In genomic region chr10:121983993-121984610, GRCm38 (mm10) we compare ENCODE assay signal across 14 mouse cellular contexts.
A peak's percentile ranks its signal among the peaks of the same experiment; 100 is the strongest.
DNase-seq lines count a peak whose midpoint lies in the region; ATAC-seq and TF ChIP-seq lines count a peak whose summit lies in the region.
"Had no signal": no experiment of that assay in that cellular context is flagged by ENCODE, and none has a peak within 500 bp of the region (broad histone marks: within the 10 kb centered on the region; RNA-seq: fewer than 3 reads in every experiment).

No protein-coding gene starts in this region.

- WGBS in heart, embryonic 11.5 days (ENCODE audit: insufficient replicate concordance): 41% methylated on average over 10 of the region's 10 CpGs
- WGBS in kidney, adult 2 months: 41% methylated on average over 10 of the region's 10 CpGs

- H3K4me2 ChIP-seq in heart, embryonic 11.5 days: no peak overlapping the region
- H3K4me2 ChIP-seq: stomach, embryonic 15.5 days had no signal

- TF ChIP-seq POLR2A in kidney, adult 2 months (IDR thresholded peaks at IDR 0.05; ENCODE audit: low read depth, low read length): no peak

- no peaks in the 10 kb centered on the region for H3K9me3 ChIP-seq in heart, embryonic 11.5 days (replicated peaks; ENCODE audit: control insufficient read depth, low read length)
- H3K9me3 ChIP-seq: stomach, embryonic 15.5 days had no signal

- peaks cover 12% of the 10 kb centered on the region for H3K4me1 ChIP-seq in heart, embryonic 11.5 days (ENCODE audit: control insufficient read depth, insufficient read depth, low read length)
- no peaks in the 10 kb centered on the region for H3K4me1 ChIP-seq in kidney, adult 2 months (ENCODE audit: control insufficient read depth, insufficient read depth, low read length)

- peak; percentile 92 for DNase-seq in heart, adult 11 months
- DNase-seq in heart, adult 8-10 months (ENCODE audit: low spot score): peak; percentile 55
- peak; percentile 79 for DNase-seq in kidney, adult 2 months
- no peak for DNase-seq in left cerebral cortex, adult 9 months (ENCODE audit: low spot score in 2 of 2)
- no peak for DNase-seq in left cerebral cortex, postnatal 14 days (ENCODE audit: low spot score in 2 of 2)
- DNase-seq: cerebellum, postnatal 10 days; left cerebral cortex, postnatal 4 days; right cerebral cortex, postnatal 4 days; thymus, postnatal 36 days had no signal

- no peak overlapping the region for H3K9ac ChIP-seq in heart, embryonic 11.5 days (ENCODE audit: low read depth, low read length)
- H3K9ac ChIP-seq: liver, embryonic 14.5 days; stomach, embryonic 15.5 days had no signal

- no peak for TF ChIP-seq CTCF in kidney, adult 2 months (conservative IDR thresholded peaks at IDR 0.05; ENCODE audit: insufficient read depth, insufficient read length, low read depth, low read length)

- H3K36me3 ChIP-seq in heart, embryonic 11.5 days (ENCODE audit: control insufficient read depth, insufficient read depth, low read length): no peaks in the 10 kb centered on the region
- H3K36me3 ChIP-seq in kidney, adult 2 months (ENCODE audit: control insufficient read depth, insufficient read depth, low read length): no peaks in the 10 kb centered on the region
- H3K36me3 ChIP-seq: stomach, embryonic 15.5 days had no signal

- ATAC-seq in heart, embryonic 11.5 days (replicated peaks; ENCODE audit: insufficient number of reproducible peaks, low FRiP score, low TSS enrichment): no peak
- peak; percentile 47 for ATAC-seq in megakaryocyte progenitor cell, adult 5-6 weeks (replicated peaks; ENCODE audit: poor library complexity)
- ATAC-seq: CD4-positive, CD25-positive, alpha-beta regulatory T cell, adult 4 months had no signal

- intact Hi-C loops in left cerebral cortex, postnatal 14 days (cut with DNase I): no loop called here

- H3K27me3 ChIP-seq in heart, embryonic 11.5 days (ENCODE audit: control insufficient read depth, insufficient read depth, low read length): no peaks in the 10 kb centered on the region
- no peaks in the 10 kb centered on the region for H3K27me3 ChIP-seq in kidney, adult 2 months (replicated peaks; ENCODE audit: control insufficient read depth, insufficient read depth, low read length)
- H3K27me3 ChIP-seq: stomach, embryonic 15.5 days had no signal

- H3K4me3 ChIP-seq in heart, embryonic 11.5 days (ENCODE audit: low read depth, low read length): no peak overlapping the region
- H3K4me3 ChIP-seq in kidney, adult 2 months (ENCODE audit: insufficient read depth, low read depth, low read length): no peak overlapping the region
- H3K4me3 ChIP-seq: stomach, embryonic 15.5 days had no signal

- H3K27ac ChIP-seq in heart, embryonic 11.5 days (ENCODE audit: low read depth, low read length): no peak overlapping the region
- H3K27ac ChIP-seq in kidney, adult 2 months (ENCODE audit: insufficient read depth, low read depth, low read length): no peak overlapping the region
- H3K27ac ChIP-seq: liver, embryonic 14.5 days; stomach, embryonic 15.5 days had no signal

Comparison
In these comparisons a context has a peak if more than half of its experiments do, and no peak if none do; other contexts are left out.
1. DNase-seq: peak in heart, adult 11 months (single experiment), heart, adult 8-10 months (single experiment) and kidney, adult 2 months (single experiment); none in left cerebral cortex, adult 9 months (0 of 2) and left cerebral cortex, postnatal 14 days (0 of 2).